Mouse (Mus musculus) neural tube, embryonic 11.5 days (tissue): ENCODE measurements around the gene Fos. TPM values are rescaled to one million over a fixed set of nuclear protein-coding genes. Genes with fewer than 3 reads are reported as not detected.

Source experiments
- ATAC-seq: fragments of 200-750 bp; cut with Nextera tagmentation; 2 replicates; pipeline ENCODE4 v1.8.0; 2017; ENCODE audit warnings: moderate number of reproducible peaks, mild to moderate bottlenecking, moderate TSS enrichment, moderate library complexity; ENCODE audit not compliant: insufficient read depth, low FRiP score, low TSS enrichment
- DNase-seq: peaks from one replicate; pipeline ENCODE4 v3.0.0-alpha.2; 2015; ENCODE audit warnings: low spot score
- H3K27ac ChIP-seq: fragments of 300-500 bp; sonication (generic); 2 replicates; pipeline ENCODE4 v1.5.1; 2014; ENCODE audit warnings: low read depth, mild to moderate bottlenecking, low read length
- H3K27me3 ChIP-seq: fragments of 300-500 bp; sonication (generic); 2 replicates; pipeline ENCODE4 v1.6.1; 2014; ENCODE audit warnings: mild to moderate bottlenecking, low read length, mixed read lengths; ENCODE audit not compliant: control insufficient read depth, insufficient read depth
- H3K36me3 ChIP-seq: fragments of 300-500 bp; sonication (generic); 2 replicates; pipeline ENCODE4 v1.6.1; 2014; ENCODE audit warnings: mild to moderate bottlenecking, low read length, moderate library complexity, mixed read lengths; ENCODE audit not compliant: control insufficient read depth, insufficient read depth
- H3K4me1 ChIP-seq: fragments of 300-500 bp; sonication (generic); 2 replicates; pipeline ENCODE4 v1.6.1; 2014; ENCODE audit warnings: low read length, mixed read lengths; ENCODE audit not compliant: control insufficient read depth, insufficient read depth
- H3K4me2 ChIP-seq: fragments of 300-500 bp; sonication (generic); 2 replicates; pipeline ENCODE4 v1.6.1; 2014; ENCODE audit warnings: low read depth, mild to moderate bottlenecking, moderate library complexity
- H3K4me3 ChIP-seq: fragments of 300-500 bp; sonication (generic); 2 replicates; pipeline ENCODE4 v1.5.1; 2014; ENCODE audit warnings: low read depth, low read length
- H3K9ac ChIP-seq: fragments of 300-500 bp; sonication (generic); 2 replicates; pipeline ENCODE4 v1.6.1; 2014; ENCODE audit warnings: mild to moderate bottlenecking, low read length
- H3K9me3 ChIP-seq: fragments of 300-500 bp; sonication (generic); 2 replicates; pipeline ENCODE4 v1.6.1; 2016; ENCODE audit warnings: low read length; ENCODE audit not compliant: control insufficient read depth
- WGBS: fragments of 180-500 bp; shearing (Covaris S2); extraction: QIAGEN DNeasy Blood & Tissue Kit; methylation state at CpG from one replicate; pipeline ENCODE4 v1.1.7; 2014; 5-methylcytosine and 5-hydroxymethylcytosine counted together
- polyA plus RNA-seq: library from polyadenylated mRNA; unstranded; fragments of >200 nt; fragmentation: Nextera tagmentation; extraction: Ambion mirVana; gene quantifications from 2 replicates; pipeline ENCODE4 v1.2.1, GENCODE M21; 2014

The Fos gene
- polyA plus RNA-seq, 1 experiment from 2014 or later, result 2.5 TPM

- ATAC-seq, result peak; percentile 29
- Histone ChIP-seq H3K27ac (no peak overlapping the region), H3K9me3 (no peaks in the 10 kb centered on the region), H3K27me3 (peaks cover 21% of the 10 kb centered on the region), H3K36me3 (no peaks in the 10 kb centered on the region), H3K4me2 (peak overlapping the region; percentile 98), H3K4me3 (peak overlapping the region; percentile 50), H3K9ac (peak overlapping the region; percentile 52), H3K4me1 (peaks cover 14% of the 10 kb centered on the region)
- under 1% methylated on average over 42 of the region's 42 CpGs for WGBS
- peak; percentile 77 for DNase-seq
These were observed 1.6 kb upstream of the Fos start for GRCm38 (mm10) chr12:85471920-85472655.

DNA sequence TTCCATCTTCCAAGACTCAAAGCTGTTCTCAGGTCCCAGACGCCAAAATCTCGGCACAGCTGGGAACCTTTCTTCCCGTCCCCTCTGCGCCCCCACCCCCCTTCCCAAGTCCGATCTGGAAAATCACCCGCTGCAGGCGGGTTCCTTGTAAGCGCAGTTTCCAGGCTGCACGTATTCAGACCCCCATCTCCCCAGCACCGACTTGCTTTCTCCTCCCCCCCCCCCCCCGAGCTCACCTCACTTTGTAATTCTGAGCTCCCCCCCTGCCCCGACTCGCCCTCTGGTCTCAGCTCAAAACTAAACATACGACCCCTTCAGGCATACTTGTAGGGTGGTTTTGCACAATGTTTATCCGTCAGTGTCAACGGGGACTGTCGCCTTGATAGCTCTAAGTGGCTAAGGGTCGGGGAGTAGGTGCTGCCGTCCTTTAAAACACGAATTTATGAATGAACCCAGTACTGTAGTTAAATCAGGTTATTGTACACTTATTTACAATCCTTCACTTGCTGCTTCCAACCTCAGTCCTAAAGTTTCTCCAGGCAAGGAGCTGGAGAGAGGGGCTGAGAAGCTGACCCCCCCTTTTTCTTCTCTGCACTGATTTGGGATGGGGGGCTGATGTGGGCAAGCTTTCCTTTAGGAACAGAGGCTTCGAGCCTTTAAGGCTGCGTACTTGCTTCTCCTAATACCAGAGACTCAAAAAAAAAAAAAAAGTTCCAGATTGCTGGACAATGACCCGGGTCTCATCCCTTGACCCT lies 857 bp upstream of the Fos start:
- ATAC-seq, result peak; percentile 3; the same call in 1 of the 2 replicates
- Histone ChIP-seq H3K4me3 (peak overlapping the region; percentile 50), H3K4me2 (peak overlapping the region; percentile 98), H3K9ac (peak overlapping the region; percentile 60), H3K4me1 (peaks cover 14% of the 10 kb centered on the region), H3K9me3 (no peaks in the 10 kb centered on the region), H3K27ac (no peak overlapping the region), H3K27me3 (peaks cover 21% of the 10 kb centered on the region), H3K36me3 (no peaks in the 10 kb centered on the region)
- WGBS, result under 1% methylated on average over 23 of the region's 23 CpGs
- peak; percentile 30 for DNase-seq

DNA sequence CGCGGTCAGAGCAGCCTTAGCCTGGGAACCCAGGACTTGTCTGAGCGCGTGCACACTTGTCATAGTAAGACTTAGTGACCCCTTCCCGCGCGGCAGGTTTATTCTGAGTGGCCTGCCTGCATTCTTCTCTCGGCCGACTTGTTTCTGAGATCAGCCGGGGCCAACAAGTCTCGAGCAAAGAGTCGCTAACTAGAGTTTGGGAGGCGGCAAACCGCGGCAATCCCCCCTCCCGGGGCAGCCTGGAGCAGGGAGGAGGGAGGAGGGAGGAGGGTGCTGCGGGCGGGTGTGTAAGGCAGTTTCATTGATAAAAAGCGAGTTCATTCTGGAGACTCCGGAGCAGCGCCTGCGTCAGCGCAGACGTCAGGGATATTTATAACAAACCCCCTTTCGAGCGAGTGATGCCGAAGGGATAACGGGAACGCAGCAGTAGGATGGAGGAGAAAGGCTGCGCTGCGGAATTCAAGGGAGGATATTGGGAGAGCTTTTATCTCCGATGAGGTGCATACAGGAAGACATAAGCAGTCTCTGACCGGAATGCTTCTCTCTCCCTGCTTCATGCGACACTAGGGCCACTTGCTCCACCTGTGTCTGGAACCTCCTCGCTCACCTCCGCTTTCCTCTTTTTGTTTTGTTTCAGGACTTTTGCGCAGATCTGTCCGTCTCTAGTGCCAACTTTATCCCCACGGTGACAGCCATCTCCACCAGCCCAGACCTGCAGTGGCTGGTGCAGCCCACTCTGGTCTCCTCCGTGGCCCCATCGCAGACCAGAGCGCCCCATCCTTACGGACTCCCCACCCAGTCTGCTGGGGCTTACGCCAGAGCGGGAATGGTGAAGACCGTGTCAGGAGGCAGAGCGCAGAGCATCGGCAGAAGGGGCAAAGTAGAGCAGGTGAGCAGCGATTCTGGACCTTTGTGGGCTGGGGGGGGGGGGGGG lies 875 bp downstream of the Fos start:
- Histone ChIP-seq H3K4me3 (peak overlapping the region; percentile 50), H3K4me2 (peak overlapping the region; percentile 98), H3K27ac (no peak overlapping the region), H3K9me3 (no peaks in the 10 kb centered on the region), H3K27me3 (peaks cover 21% of the 10 kb centered on the region), H3K9ac (peak overlapping the region; percentile 60), H3K4me1 (peaks cover 16% of the 10 kb centered on the region), H3K36me3 (no peaks in the 10 kb centered on the region)
- peak; percentile 5; the same call in 1 of the 2 replicates for ATAC-seq
- DNase-seq, result peak; percentile 60
- WGBS, result under 1% methylated on average over 49 of the region's 49 CpGs

DNA sequence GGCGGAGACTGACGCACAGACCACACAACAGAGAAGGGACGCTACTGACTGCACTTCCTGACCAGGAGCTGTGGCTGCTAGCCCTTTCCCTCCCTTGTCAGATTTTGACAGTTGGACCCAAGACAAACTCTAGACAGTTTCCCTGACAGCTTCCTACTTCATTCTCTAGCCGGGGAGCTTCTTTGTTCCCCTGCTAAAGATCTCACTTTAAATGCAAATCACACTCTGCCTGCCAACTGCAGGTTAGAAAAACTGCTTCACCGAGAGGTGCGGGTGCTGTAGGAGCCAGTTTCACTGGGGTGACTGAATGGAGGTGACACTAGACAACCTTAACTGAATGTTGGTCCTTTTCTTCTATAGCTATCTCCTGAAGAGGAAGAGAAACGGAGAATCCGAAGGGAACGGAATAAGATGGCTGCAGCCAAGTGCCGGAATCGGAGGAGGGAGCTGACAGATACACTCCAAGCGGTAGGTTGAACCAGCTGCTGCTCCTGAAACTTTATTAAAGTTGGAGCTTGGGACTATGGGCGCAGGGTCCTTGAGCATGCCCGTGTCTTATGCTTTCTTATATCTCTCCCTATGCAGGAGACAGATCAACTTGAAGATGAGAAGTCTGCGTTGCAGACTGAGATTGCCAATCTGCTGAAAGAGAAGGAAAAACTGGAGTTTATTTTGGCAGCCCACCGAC lies 1.7 kb downstream of the Fos start:
- H3K27me3 ChIP-seq, result peaks cover 21% of the 10 kb centered on the region
- H3K9me3 ChIP-seq, result no peaks in the 10 kb centered on the region
- DNase-seq (no peak), ATAC-seq (no peak)
- peak overlapping the region; percentile 50 for H3K4me3 ChIP-seq
- peak overlapping the region; percentile 26; the same call in 1 of the 2 replicates for H3K9ac ChIP-seq
- peaks cover 16% of the 10 kb centered on the region for H3K4me1 ChIP-seq
- no peak overlapping the region for H3K27ac ChIP-seq
- H3K36me3 ChIP-seq, result no peaks in the 10 kb centered on the region
- WGBS, result 10% methylated on average over 13 of the region's 16 CpGs
- peak overlapping the region; percentile 98 for H3K4me2 ChIP-seq

DNA sequence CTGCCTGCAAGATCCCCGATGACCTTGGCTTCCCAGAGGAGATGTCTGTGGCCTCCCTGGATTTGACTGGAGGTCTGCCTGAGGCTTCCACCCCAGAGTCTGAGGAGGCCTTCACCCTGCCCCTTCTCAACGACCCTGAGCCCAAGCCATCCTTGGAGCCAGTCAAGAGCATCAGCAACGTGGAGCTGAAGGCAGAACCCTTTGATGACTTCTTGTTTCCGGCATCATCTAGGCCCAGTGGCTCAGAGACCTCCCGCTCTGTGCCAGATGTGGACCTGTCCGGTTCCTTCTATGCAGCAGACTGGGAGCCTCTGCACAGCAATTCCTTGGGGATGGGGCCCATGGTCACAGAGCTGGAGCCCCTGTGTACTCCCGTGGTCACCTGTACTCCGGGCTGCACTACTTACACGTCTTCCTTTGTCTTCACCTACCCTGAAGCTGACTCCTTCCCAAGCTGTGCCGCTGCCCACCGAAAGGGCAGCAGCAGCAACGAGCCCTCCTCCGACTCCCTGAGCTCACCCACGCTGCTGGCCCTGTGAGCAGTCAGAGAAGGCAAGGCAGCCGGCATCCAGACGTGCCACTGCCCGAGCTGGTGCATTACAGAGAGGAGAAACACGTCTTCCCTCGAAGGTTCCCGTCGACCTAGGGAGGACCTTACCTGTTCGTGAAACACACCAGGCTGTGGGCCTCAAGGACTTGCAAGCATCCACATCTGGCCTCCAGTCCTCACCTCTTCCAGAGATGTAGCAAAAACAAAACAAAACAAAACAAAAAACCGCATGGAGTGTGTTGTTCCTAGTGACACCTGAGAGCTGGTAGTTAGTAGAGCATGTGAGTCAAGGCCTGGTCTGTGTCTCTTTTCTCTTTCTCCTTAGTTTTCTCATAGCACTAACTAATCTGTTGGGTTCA lies 2.5 kb downstream of the Fos start:
- no peak for ATAC-seq
- Histone ChIP-seq H3K36me3 (no peaks in the 10 kb centered on the region), H3K4me1 (peaks cover 16% of the 10 kb centered on the region), H3K9me3 (no peaks in the 10 kb centered on the region), H3K27me3 (peaks cover 21% of the 10 kb centered on the region), H3K4me3 (no peak overlapping the region; the same call in 1 of the 2 replicates), H3K4me2 (no peak overlapping the region; the same call in 1 of the 2 replicates), H3K27ac (no peak overlapping the region), H3K9ac (no peak overlapping the region)
- 37% methylated on average over 23 of the region's 23 CpGs for WGBS
- DNase-seq, result no peak

DNA sequence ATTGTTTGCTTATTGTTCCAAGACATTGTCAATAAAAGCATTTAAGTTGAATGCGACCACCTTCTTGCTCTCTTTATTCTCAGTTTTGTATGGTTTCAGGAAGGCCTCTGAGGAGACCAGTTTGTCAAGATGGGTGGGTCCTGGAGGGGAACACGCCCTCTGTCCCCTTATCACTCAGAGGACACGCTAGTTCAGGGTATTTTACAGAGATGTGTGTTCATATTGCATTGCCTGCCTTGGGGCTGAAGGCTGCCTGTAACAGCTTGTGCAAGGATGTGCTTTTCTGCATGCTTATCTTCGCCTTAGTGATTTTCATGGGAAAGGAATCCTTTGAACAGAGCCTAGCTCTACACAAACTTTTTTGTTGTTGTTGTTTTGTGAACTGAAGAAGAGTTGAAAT lies 3.5 kb downstream of the Fos start:
- Histone ChIP-seq H3K4me3 (no peak overlapping the region), H3K9me3 (no peaks in the 10 kb centered on the region), H3K9ac (no peak overlapping the region), H3K4me2 (no peak overlapping the region), H3K36me3 (no peaks in the 10 kb centered on the region), H3K27ac (no peak overlapping the region), H3K4me1 (peaks cover 16% of the 10 kb centered on the region), H3K27me3 (peaks cover 21% of the 10 kb centered on the region)
- DNase-seq (no peak), ATAC-seq (no peak)
- WGBS, result 74% methylated on average over 4 of the region's 4 CpGs

DNA sequence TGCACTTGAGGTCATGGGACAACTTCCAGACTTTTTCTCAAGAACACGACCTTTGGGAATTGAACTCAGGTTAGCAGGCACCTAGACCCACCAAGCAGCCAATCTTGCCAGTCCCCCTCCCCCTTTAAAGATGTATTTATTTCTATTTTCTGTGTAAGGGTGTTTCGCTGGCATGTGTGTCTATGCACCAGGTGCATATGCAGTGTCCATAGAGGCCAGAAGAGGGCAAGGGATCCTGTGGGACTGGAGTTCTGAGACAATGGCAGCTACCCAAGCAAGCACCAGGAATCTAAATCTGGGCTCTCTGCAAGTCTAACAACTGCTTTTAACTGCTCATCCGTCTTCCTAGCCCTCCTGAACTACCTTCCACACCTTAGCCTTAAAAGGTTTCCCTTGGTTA lies 4.1 kb downstream of the Fos start:
- H3K4me2 ChIP-seq, result no peak overlapping the region
- DNase-seq (no peak), ATAC-seq (no peak)
- peaks cover 21% of the 10 kb centered on the region for H3K27me3 ChIP-seq
- H3K4me1 ChIP-seq, result peaks cover 16% of the 10 kb centered on the region
- H3K27ac ChIP-seq, result no peak overlapping the region
- WGBS, result 71% methylated on average over 3 of the region's 3 CpGs
- no peaks in the 10 kb centered on the region for H3K36me3 ChIP-seq
- H3K4me3 ChIP-seq, result no peak overlapping the region
- H3K9ac ChIP-seq, result no peak overlapping the region
- H3K9me3 ChIP-seq, result no peaks in the 10 kb centered on the region
